Mouse (Mus musculus) heart, postnatal 0 days (tissue): Measurements from ENCODE around the gene Tlk1.

Experiments
- CTCF ChIP-seq: IDR thresholded peaks from 2 replicates; pipeline ENCODE4 v1.5.1; 2016; ENCODE audit warnings: antibody characterized with exemption, control low read depth, low read depth
- EP300 ChIP-seq: IDR thresholded peaks from 2 replicates; pipeline ENCODE4 v1.6.1; 2016; ENCODE audit warnings: antibody characterized with exemption, low read depth

- TF ChIP-seq CTCF (no peak), EP300 (no peak)
Measured at GRCm38 (mm10) chr2:70811476-70811875, 14.1 kb downstream of the Tlk1 start.
